Mouse (Mus musculus) adrenal gland, postnatal 4 days (tissue): ENCODE data around the gene 5830411N06Rik. TPM values are rescaled to one million over a fixed set of nuclear protein-coding genes. Genes with fewer than 3 reads are reported as not detected.

Experiments used
- total RNA-seq, 2 experiments: library from RNA; stranded (reverse); gene quantifications; 2 replicates each; pipeline ENCODE4 v1.2.3; 2021

5830411N06Rik gene
- total RNA-seq, 2 experiments from 2014 or later: not detected

Other genes with a start within 250 kb of the 5830411N06Rik start
- 10 to 100 TPM; 20.2 to 21.9 TPM for gene Zfp511, start 210.9 kb upstream of the 5830411N06Rik start, total RNA-seq
- 10 to 100 TPM; 53.7 to 55.8 TPM for gene Tubgcp2, start 210.6 kb upstream of the 5830411N06Rik start, total RNA-seq
- gene Msx3, start 198.2 kb upstream of the 5830411N06Rik start, total RNA-seq: not detected
- 10 to 100 TPM; 10.8 to 12.9 TPM for gene Caly, start 164.7 kb upstream of the 5830411N06Rik start, total RNA-seq
- gene Prap1, start 153.9 kb upstream of the 5830411N06Rik start, total RNA-seq: not detected
- 10 to 100 TPM; 65.1 to 72.4 TPM for gene Fuom, start 144.8 kb upstream of the 5830411N06Rik start, total RNA-seq
- gene Paox, start 131.5 kb upstream of the 5830411N06Rik start, total RNA-seq: 10 to 100 TPM; 20.4 to 21.0 TPM
- gene Echs1, start 130.8 kb upstream of the 5830411N06Rik start, total RNA-seq: 100 to 1,000 TPM; 290 to 325 TPM
- 10 to 100 TPM; 33.6 to 35.8 TPM for gene Mtg1, start 109.7 kb upstream of the 5830411N06Rik start, total RNA-seq
- 1 to 10 TPM; 1.7 to 2.6 TPM for gene Sprn, start 92.4 kb upstream of the 5830411N06Rik start, total RNA-seq
- not detected for gene Olfr522, start 82.5 kb upstream of the 5830411N06Rik start, total RNA-seq
- not detected for gene Olfr523, start 74.1 kb upstream of the 5830411N06Rik start, total RNA-seq
- gene Olfr524, start 41.3 kb upstream of the 5830411N06Rik start, total RNA-seq: not detected
- not detected for gene Cd163l1, start 29.0 kb upstream of the 5830411N06Rik start, total RNA-seq
- not detected for gene Olfr525, start 73.6 kb downstream of the 5830411N06Rik start, total RNA-seq
- not detected for gene Olfr527, start 86.7 kb downstream of the 5830411N06Rik start, total RNA-seq
- not detected for gene Olfr60, start 114.4 kb downstream of the 5830411N06Rik start, total RNA-seq
- gene Olfr530, start 129.0 kb downstream of the 5830411N06Rik start, total RNA-seq: not detected
- gene Olfr531, start 155.6 kb downstream of the 5830411N06Rik start, total RNA-seq: not detected
- not detected for gene Olfr532, start 174.4 kb downstream of the 5830411N06Rik start, total RNA-seq
- not detected for gene Olfr533, start 216.1 kb downstream of the 5830411N06Rik start, total RNA-seq
- gene Olfr535, start 236.9 kb downstream of the 5830411N06Rik start, total RNA-seq: not detected